Mouse (Mus musculus): Measurements from ENCODE around the gene Hspbap1.
A peak's percentile ranks its signal among the peaks of the same experiment; 100 is the strongest.

Hspbap1 gene

DNA sequence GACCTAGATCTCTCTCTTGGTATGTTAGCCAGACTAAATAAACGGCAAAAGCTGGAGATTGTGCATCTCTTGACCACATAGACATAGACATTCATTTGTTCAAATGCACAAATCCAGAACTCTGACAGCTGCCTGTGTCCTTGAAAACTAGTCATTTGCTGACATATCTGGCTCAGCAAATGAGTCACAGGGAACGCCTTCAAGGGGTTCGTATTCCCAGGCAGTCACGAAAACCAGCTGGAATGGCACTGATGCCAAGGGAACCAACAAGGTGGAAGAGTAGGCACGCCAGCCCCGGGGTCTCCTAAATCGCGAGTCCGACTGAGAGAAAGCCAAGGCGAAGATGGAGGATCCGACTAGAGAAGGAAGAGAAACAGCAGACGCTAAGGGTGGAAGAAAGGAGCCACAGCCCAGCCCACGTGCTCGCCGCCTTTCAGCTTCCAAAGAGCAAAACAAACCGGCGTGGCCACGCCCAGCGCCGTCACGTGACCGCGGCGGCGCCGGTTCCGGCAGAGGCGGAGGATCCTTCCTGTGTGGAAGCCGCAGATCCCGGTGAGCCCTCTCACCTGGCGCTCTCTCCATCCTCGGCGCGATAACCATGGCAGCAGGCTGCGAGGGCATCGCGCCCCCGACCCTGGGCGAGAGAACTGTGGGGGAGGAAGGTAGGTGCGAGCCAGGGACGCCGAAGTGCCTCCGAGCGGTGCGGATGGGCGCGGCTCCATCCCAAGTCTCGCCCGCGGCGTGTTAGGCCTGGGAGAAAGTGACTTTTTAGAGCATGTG is at the start of gene Hspbap1:
Gene Hspbap1 (plus strand): TSS at position 498 of the 780 bp plus-strand sequence.
- DNase-seq (ENCODE audit: extremely low read depth, low read depth): peak; percentile 74

DNA sequence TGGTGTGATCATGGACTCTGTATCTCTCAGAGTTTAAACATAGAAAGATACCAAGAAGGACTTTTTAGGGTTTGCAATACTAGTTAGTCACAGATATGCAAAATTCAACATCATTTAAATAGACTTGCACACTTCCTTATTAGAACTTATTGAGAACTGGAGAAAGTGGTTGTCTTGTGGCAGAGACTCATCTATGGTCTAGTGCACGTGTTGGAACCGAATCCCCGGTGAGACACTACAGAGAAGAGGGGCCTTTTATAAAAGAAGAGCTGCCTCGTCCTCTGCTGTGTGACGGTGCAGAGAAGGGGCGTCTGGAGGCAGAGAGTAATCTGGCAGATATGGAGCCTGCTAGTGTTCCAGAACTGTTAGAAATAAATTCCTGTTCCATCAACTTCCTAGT is 45.6 kb upstream of the Hspbap1 start:
- no peak for DNase-seq (ENCODE audit: extremely low read depth, low read depth)

DNA sequence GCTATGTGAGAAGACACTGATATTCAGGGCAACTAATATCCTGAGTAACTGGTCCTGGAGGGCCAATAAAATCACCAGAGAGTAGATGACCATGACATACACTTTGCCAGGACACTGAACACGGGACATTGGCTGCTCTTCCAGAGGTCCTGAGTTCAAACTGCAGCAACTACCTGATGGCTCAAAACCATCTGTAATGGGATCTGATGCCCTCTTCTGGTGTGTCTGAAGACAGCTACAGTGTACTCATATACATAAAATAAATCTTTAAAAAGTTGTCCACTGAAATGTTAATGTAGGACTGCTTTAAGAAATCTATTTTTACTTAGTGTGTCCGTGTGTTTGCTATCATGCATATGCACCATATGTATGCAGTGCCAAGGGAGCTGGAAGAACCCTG is 43.6 kb upstream of the Hspbap1 start:
- no peak for DNase-seq (ENCODE audit: extremely low read depth, low read depth)

DNA sequence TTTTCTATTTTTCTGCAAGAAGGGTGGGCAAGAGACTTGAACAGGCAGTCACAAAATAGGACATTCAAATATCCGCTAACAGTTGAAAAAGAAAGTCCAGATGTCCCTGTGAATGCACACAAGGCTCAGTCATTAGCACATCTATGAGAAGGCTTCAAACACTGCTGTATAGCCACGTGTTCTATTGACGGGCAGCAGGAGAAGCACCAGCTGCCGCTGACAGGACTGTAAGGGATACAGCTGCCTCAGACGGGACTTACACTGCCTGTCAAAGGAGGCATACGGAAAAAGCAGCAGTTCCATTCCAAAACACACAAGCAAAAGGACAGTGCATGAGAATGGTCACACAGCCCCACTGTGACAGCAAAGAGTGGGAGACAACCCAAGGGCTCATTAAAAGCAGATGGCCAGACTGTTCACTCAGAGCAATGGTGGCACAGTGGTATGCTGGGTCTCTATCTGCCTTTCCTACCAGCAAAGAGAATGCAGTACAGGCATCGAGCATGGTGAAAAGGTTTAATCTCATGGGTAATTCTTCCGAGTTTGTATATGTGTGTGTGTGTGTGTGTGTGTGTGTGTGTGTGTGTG is 40.9 kb upstream of the Hspbap1 start:
- DNase-seq (ENCODE audit: extremely low read depth, low read depth): no peak

DNA sequence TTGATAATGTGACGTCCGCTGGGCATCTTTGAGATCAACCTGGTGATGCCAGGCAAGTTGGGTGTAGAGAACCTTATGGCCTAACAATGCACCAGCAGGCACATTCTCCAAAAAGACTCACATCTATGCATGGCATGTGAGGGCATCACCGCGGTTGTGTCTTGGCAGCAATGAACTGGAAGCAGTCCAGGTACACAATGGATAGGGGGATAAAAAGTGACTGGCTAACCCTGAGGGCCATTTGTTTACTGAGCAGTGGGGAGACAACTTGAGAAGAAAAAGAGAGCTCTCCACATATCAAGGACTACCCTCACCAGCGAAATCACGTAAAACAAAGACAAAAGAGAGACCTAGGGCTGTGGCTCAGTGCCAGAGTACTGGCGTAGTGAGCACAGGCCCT is 38.1 kb upstream of the Hspbap1 start:
- DNase-seq (ENCODE audit: extremely low read depth, low read depth): no peak

DNA sequence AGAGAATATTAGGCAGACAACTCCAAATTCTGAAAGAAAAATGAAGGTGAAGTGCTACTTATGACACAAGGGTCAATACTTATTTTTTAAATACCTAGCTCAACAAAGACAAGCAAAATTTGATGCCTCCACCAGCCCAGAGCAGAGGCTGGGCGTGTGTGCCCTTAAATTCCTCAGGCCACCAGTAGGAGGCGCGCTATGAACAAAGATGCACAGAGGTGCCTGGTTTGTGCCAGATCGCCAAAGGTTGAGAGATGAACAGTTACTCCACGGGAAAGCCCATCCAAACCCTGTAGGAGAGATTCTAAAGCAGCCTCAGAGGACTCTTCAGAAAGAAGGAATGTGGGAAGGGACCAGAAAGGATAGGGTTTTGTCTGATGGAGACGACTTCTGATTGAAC is 36.1 kb upstream of the Hspbap1 start:
- DNase-seq (ENCODE audit: extremely low read depth, low read depth): peak; percentile 25

DNA sequence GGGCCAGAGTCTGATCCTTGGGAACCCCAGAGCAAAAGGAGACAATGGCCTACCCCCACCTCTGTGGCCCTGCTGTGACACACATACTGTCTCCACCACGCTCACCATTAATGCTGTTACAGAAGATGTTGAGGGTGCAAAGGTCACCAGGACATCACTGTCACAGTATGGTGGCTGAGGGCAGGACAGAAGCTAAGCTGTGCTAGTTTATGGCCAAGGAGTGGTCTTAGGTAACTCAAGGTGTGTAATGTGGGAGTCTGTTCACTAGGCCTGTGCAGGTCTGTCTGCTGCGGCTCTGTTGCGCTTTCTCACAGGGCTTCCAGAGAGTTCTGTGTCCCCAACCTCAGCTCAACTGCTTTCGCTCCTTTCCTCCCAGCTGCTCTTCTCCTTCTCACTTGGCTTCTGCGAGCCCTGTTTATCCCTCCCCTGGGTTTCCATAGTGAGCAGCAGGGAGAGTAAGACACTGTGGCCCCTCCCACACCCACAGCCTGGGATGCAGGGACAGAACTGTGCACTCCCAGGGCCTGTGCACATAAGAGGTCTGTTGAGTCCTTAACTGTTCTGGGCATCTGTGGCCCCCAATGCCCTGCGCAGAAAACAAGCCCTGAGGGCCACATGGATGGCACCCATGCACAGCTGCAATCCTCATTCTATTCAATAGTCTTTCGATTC is 31.9 kb upstream of the Hspbap1 start:
- DNase-seq (ENCODE audit: extremely low read depth, low read depth): no peak

DNA sequence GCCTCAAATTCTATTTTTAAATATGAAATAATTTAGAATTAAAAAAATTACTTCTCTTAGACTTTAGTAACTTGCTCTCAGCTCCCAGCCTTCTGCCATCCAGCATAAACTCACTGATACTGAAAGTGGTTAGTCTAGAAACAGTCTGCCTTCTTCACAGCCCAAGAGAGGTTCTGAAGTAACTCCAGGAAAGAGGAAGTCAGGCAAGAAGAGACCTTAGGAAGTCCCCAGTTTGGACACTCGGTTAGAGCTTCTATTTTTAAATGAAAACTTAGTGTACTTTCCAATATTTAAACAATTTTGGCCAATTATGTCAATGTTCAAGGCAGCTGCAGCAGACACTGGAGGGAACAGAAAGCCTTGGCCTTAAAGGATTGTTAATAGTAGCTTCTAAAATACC is 30.6 kb upstream of the Hspbap1 start:
- peak; percentile 17 for DNase-seq (ENCODE audit: extremely low read depth, low read depth)

DNA sequence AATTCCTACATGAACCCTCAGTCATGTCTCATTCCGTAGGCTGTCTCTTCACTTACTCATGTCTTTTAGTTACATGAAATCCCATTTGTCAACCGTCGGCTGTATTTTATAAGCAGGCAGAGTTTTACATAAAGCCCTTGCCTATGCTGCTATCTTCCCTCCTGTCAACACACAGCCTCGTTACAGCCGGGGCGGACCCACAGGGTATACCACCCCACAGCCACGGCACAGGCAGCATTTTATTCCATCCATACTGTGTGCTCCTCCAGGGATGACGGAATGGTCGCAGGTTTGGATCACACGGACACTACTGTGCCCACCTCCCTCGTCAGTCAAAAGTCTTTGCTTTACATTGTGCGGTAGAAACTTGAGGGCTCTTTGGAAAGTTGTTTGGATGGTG is 29.8 kb upstream of the Hspbap1 start:
- no peak for DNase-seq (ENCODE audit: extremely low read depth, low read depth)

DNA sequence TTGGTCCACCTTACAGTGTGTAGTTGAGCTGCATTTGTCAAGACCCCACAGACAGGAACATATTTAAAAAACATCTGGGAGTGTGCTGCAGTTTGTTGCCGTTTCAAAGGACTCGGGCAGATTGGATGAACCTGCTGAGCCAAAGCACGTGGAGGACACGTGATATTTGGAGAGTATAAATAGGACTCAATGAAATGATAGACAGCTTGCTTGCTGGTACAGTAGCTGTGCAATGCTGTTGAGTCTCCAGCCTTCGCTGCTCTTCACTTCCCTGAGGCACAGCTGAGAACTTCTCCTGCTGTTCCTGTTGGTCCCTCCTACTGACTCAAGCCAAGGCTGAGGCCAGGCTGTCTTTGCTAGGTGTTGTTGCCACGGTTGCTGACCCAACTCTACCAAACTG is 29.2 kb upstream of the Hspbap1 start:
- no peak for DNase-seq (ENCODE audit: extremely low read depth, low read depth)

DNA sequence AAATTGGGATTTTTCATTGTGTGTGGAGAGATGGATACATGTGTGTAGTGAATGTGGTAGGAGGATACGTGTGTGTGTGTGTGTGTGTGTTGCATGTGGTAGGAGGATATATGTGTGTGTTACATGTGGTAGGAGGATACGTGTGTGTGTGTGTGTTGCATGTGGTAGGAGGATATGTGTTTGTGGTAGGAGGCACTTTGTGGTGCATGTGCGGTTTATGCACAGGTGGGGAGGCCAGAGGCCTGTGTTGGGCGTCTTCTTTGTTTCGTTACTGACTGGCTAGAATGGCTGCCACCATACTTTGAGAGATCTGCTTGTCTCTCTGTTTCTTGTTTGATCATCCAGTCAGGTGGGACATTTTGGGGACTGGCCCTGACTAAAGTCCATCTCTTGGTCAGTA is 28.6 kb upstream of the Hspbap1 start:
- DNase-seq (ENCODE audit: extremely low read depth, low read depth): no peak

DNA sequence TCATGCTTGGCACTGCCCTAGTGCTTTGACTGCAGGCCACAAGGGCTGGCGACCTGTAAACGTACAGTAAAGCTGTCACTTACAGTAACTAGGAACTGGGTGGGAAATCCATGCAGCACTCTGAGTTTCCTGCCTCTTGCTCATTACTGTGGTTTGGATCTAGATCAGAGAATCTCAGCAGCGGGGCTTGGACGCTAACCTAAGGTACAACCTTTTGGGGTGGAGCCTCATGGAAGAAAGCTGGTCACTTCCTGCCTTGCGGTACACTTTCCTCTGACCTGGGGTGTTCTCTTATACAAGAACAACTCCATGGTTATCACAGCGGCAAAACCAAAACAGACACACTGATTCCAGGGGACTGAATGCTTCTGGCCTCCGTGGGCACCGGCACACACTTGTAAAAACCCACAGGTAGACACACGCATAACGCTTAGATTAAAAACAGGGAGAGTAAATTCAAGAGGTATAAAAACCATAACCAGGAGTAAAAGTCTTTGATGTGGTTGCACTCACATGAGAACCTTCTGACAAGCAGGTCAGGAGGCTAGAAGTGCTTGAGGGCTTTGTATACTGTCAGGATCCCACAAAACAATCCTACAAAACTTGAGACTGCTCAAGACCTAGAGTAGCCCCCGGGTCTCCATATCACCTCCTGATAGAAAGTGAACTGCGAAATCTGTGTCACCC is 27.8 kb upstream of the Hspbap1 start:
- DNase-seq (ENCODE audit: extremely low read depth, low read depth): no peak

DNA sequence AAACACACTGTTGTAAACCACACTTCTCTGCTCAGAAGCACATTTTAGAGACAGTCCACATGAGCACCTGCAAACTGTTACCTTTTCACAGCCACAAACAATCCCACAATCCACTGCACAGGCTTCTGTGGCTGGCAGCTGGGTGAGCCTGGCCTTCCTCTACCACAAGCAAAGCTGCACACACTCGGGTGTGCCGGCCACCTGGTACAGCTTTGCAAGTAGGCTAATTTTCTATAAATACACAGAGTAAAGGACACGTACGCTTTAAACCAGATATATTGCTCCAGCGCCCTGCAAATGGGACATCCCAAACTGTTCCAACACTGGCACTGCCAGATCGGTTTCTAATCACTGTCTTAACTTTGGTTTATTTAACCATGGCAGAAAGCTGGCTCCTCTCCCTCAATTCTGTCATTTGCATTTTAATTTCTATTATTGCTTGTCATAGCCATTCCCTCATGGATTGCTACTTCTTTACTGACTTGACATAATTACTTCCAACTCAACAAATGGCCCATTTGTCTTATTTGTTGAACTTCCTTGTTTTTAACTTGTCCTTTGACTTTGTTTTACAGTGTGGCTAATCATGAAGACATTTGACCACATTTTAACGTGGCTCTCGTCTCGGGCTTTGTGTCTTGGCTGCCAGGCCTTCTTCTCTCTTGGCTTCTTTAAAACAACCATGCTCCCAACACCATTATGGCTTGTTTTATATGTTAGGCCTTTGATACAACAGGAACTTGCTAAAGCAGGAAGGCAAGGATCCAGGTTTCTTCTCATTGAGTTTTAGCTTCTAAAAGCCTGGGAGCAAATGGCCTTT is 22.5 kb upstream of the Hspbap1 start:
- DNase-seq (ENCODE audit: extremely low read depth, low read depth): no peak

DNA sequence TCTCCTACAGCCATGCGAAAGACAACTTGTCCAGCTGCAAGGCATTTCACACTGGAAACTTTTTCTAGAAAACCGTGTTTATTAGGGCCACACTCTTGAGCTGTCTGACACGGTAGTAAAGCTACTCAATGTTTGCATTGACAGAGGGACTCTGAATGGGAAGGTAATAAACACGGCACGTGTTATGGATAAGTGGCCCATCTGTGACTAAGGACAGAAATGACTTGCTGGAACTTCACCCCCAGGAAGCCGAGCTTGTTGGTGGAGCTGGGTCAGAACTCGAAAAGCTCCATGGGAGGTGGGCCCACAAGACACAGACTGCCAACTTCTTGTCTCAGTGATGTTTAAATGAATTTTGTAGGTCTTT is 22.0 kb upstream of the Hspbap1 start:
- no peak for DNase-seq (ENCODE audit: extremely low read depth, low read depth)

DNA sequence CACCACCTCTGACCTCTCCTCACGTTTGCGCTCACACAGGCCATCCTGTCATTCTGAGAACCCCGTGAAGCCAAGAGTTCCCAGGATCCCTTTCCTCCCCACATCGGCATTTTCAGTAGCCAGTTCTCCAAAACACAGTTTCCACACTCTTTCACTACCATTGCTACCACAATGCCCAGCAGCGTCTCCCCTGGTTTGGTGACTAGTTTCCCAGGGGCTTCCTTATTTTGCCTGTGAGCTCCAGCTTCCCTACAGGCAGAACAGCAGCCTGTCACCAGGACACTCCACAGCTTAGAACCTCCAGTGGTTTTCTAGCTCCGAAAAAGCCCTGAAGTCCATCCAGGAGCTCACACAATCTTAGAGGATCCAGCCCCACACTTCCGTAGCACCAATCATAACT is 20.8 kb upstream of the Hspbap1 start:
- DNase-seq (ENCODE audit: extremely low read depth, low read depth): no peak

DNA sequence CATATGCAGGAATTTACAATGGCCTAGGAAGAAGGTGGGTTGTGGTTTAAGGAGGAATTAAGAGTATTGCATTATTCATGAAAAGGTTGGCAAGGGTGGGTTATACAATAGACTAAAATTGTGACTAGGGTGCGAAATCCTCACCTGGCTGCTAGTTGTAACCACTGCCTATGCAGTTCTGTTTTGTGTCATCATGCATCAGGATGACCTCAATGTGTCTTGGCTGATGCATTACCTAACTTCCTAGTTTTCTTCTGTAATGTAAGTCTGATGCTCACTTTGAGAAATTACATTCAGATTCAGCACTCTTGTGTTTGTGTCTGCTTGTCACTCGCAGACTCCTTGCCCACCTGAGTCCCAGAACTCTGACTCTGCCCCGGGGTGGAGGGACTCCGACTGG is 18.3 kb upstream of the Hspbap1 start:
- no peak for DNase-seq (ENCODE audit: extremely low read depth, low read depth)

DNA sequence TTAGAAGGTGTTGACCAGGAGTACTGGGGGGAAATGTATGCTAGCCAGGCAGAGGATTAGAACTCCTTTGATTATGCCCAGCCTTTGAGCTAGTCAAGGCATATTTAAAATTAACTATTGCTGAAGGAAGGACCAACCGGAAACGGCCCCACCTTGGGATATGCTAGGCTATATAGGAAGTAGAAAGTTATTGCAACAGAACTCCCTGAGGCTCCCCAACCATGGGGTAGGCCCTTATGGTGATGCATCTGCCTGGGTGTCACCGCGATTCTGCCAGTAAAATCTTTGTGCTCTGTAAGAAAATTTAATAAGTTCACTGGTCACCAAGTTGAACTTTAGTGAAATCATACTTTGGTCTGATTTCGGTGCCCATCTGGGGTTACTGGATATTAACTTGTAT is 16.2 kb upstream of the Hspbap1 start:
- DNase-seq (ENCODE audit: extremely low read depth, low read depth): no peak

DNA sequence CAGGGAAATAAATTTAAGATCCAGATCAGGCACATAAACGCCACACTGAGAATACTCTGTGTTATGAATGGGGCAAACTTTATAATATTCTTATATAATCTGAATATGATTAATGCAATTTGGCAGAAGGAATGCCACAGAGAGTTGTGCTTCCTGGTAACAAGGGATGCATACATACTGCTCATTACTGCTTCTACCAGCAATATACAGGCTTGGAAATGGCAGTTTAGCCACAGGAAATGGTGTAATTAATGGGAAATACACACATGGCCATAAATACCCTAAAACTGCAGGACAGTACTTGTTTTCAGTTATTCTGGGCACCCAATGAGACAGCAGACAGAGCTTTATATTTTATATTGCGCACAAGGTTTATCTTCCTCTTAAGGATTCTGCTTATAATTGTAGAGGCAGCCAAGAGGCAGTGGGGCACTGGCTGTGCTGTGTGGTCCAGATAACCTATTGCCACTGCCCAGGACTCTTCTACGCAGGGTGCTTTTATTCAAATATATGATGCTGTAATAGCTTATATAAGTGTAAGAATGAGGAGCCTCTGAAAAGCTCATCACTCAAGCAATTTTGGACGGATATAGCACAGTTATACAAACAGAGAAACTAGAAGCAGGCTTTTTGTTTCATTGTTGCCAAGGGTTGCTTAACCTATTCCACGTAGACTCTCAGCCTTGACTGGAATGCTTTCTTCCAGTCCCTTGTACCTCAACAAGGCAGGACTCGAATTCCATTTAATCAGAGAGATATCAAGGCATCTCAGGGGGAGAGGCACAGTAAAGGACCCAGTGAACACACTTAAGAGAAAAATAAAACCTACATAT is 14.5 kb upstream of the Hspbap1 start:
- DNase-seq (ENCODE audit: extremely low read depth, low read depth): no peak

DNA sequence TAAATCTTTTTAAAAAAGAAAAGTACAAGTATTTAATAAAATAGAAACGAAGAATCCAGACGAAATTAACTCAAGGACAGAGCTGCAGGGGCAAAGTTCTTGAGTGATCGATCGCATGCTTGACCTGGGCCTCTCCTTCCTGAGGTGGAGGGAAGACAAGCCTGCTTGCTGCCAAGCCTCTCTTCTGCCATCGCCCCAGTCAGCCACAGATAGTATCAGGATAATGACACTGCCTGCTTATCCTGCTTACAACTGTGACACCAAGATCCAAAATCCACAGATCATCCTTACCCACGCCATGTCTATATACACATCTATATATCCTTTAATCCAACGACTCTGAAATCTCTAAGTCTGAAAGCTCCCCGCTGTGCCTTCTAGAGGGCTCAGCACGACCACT is 13.5 kb upstream of the Hspbap1 start:
- DNase-seq (ENCODE audit: extremely low read depth, low read depth): no peak

DNA sequence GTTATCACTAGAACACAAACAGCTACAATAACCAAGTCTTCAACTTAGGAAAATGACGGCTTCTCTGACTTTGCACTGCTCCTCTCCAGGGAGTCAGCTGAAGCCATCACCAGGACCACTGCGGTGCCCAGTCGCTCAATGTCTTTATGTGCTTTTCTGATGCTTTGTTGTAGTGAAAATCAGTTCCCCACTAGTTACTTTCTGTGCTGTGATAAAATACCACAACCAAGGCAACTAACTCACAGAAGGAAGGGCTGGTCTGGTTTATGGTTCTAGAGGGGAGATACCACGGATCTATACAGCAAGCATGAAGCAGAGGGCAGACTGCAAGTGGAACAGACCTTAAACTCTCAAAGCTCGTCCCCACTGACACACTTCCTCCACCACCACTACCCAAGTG is 10.8 kb upstream of the Hspbap1 start:
- no peak for DNase-seq (ENCODE audit: extremely low read depth, low read depth)
